ENCODE assay signal across 16 mouse cellular contexts in genomic region chr11:62355216-62355615, GRCm38 (mm10).
"Had no signal": no experiment of that assay in that cellular context is flagged by ENCODE, and none has a peak within 500 bp of the region (broad histone marks: within the 10 kb centered on the region; RNA-seq: fewer than 3 reads in every experiment).

No protein-coding gene starts in this region.

- H3K4me3 ChIP-seq: midbrain, embryonic 10.5 days; midbrain, embryonic 12.5 days; myocyte; neural tube, embryonic 12.5 days; stomach, embryonic 15.5 days had no signal

- H3K9ac ChIP-seq: lung, embryonic 14.5 days; midbrain, embryonic 12.5 days; neural tube, embryonic 12.5 days; stomach, embryonic 15.5 days had no signal

- H3K4me2 ChIP-seq: lung, embryonic 14.5 days; midbrain, embryonic 12.5 days; neural tube, embryonic 12.5 days; stomach, embryonic 15.5 days had no signal

- H3K27me3 ChIP-seq: midbrain, embryonic 12.5 days; neural tube, embryonic 12.5 days; stomach, embryonic 15.5 days had no signal

- H3K27ac ChIP-seq: midbrain, embryonic 10.5 days; midbrain, embryonic 12.5 days; neural tube, embryonic 12.5 days; stomach, embryonic 15.5 days; stomach, postnatal 0 days had no signal

- DNase-seq: lung, adult 18-20 months; lung, embryonic 14.5 days; lung, postnatal 10 days; lung, postnatal 4 days; midbrain, embryonic 14.5 days; right cerebral cortex, postnatal 14 days; thymus, adult 2 months; thymus, postnatal 25 days; thymus, postnatal 4 days had no signal

- ATAC-seq: midbrain, embryonic 16.5 days had no signal

- H3K9me3 ChIP-seq: midbrain, embryonic 10.5 days; midbrain, embryonic 12.5 days; neural tube, embryonic 12.5 days; stomach, embryonic 15.5 days had no signal

- H3K4me1 ChIP-seq: midbrain, embryonic 10.5 days; midbrain, embryonic 12.5 days; neural tube, embryonic 12.5 days; stomach, embryonic 15.5 days had no signal
